Mouse (Mus musculus): ENCODE results near the gene Bri3. TPM values are rescaled to one million over a fixed set of nuclear protein-coding genes. Genes with fewer than 3 reads are reported as not detected.

Gene Bri3
- total RNA-seq (2014; rRNA removed) = 11.0 and 19.4 TPM in 2 replicates
- polyA plus RNA-seq (2015; fragmentation: Nextera tagmentation; extraction: Ambion mirVana) = 116 and 124 TPM in 2 replicates

DNA sequence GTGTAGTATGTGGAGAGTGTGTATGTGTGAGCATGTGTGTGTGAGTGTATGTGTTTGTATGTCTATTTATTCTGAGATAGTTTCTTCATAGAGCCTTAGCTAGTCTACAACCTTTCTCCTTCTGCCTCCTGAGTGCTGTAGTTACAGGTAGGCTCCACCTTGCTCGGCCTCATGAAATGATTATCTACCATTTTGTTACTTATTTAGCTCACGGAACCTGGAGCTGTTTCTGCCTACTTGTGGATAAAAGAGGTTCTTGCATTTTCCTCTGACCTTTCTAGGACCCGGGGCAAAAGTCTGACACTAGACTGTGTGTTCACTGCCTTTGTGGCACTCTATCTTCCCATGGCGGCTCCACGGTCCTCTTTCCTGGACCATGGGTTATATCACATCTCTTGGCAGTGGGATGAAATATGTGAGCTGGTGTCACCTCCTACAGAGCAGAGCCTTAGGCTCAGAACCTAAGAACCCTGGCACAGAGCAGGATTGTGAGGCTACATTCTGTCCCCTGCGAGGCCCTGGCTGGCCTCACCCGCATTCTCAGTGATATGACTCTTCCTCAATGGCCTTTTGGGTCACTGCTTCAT is at the start of gene Bri3:
TSS of gene Bri3 (plus strand) at position 537 of the 587 bp plus-strand sequence.
- 95% methylated on average over 7 of the region's 7 CpGs for WGBS
- ATAC-seq (ENCODE audit: low FRiP score) = no peak
- Histone ChIP-seq H3K4me3 (ENCODE audit: low read depth, low read length) (no peak within 1 kb of the TSS), H3K27me3 (ENCODE audit: insufficient read depth, low read length) (no peaks in the 10 kb centered on the region), H3K9me3 (ENCODE audit: low read length) (no peaks in the 10 kb centered on the region), H3K4me1 (ENCODE audit: insufficient read depth, low read length) (no peaks in the 10 kb centered on the region), H3K9ac (replicated peaks; ENCODE audit: low read length, poor library complexity, severe bottlenecking) (no peak within 1 kb of the TSS), H3K36me3 (ENCODE audit: insufficient read depth, low read length) (no peaks in the 10 kb centered on the region), H3K27ac (ENCODE audit: low read depth, low read length) (no peak within 1 kb of the TSS), H3K4me2 (ENCODE audit: low read depth, low read length, poor library complexity, severe bottlenecking) (no peak within 1 kb of the TSS)
- no peak for DNase-seq (ENCODE audit: low spot score)
- TF ChIP-seq CTCF (IDR thresholded peaks at IDR 0.05) = no peak

GRCm38 (mm10) chr5:144195567-144195966 is 48.7 kb upstream of the Bri3 start:
- H3K36me3 ChIP-seq (ENCODE audit: insufficient read depth, low read length) = peaks cover 23% of the 10 kb centered on the region
- H3K27ac ChIP-seq (ENCODE audit: low read depth, low read length) = no peak overlapping the region
- no peaks in the 10 kb centered on the region for H3K9me3 ChIP-seq (ENCODE audit: low read length)
- no peaks in the 10 kb centered on the region for H3K4me1 ChIP-seq (ENCODE audit: insufficient read depth, low read length)
- DNase-seq (ENCODE audit: low spot score) (no peak), ATAC-seq (ENCODE audit: low FRiP score) (no peak)
- H3K9ac ChIP-seq (replicated peaks; ENCODE audit: low read length, poor library complexity, severe bottlenecking) = no peak overlapping the region
- H3K4me2 ChIP-seq (ENCODE audit: low read depth, low read length, poor library complexity, severe bottlenecking) = no peak overlapping the region
- H3K4me3 ChIP-seq (ENCODE audit: low read depth, low read length) = no peak overlapping the region
- no peak for TF ChIP-seq CTCF (IDR thresholded peaks at IDR 0.05)
- WGBS = 89% methylated on average over 8 of the region's 8 CpGs
- H3K27me3 ChIP-seq (ENCODE audit: insufficient read depth, low read length) = no peaks in the 10 kb centered on the region

GRCm38 (mm10) chr5:144200616-144201015 is 43.6 kb upstream of the Bri3 start:
- ATAC-seq (ENCODE audit: low FRiP score) (no peak), DNase-seq (ENCODE audit: low spot score) (no peak)
- no peak overlapping the region for H3K27ac ChIP-seq (ENCODE audit: low read depth, low read length)
- H3K9me3 ChIP-seq (ENCODE audit: low read length) = no peaks in the 10 kb centered on the region
- no peak overlapping the region for H3K9ac ChIP-seq (replicated peaks; ENCODE audit: low read length, poor library complexity, severe bottlenecking)
- 71% methylated on average over 11 of the region's 11 CpGs for WGBS
- TF ChIP-seq CTCF (IDR thresholded peaks at IDR 0.05) = no peak
- no peaks in the 10 kb centered on the region for H3K4me1 ChIP-seq (ENCODE audit: insufficient read depth, low read length)
- peaks cover 43% of the 10 kb centered on the region for H3K36me3 ChIP-seq (ENCODE audit: insufficient read depth, low read length)
- H3K27me3 ChIP-seq (ENCODE audit: insufficient read depth, low read length) = no peaks in the 10 kb centered on the region
- H3K4me2 ChIP-seq (ENCODE audit: low read depth, low read length, poor library complexity, severe bottlenecking) = no peak overlapping the region
- no peak overlapping the region for H3K4me3 ChIP-seq (ENCODE audit: low read depth, low read length)

DNA sequence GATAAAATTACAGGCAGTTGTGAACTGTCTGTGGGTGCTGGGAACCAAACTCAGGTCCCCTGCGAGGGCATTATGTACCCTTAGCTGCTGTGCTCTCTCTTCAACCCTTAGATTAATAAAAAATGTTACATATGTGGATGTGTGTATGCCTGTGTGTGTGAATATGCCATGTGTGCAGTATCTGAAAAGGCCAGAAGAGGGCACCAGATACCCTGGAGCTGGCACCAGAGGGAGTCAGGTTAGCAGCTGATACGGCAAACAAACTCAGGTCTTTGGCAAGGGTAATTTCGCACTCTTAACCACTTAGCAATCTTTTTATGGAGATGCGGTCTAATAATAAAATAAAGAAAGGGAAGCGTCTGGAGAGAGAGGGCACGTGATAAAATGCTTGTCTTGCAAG is 41.8 kb upstream of the Bri3 start:
- no peaks in the 10 kb centered on the region for H3K27me3 ChIP-seq (ENCODE audit: insufficient read depth, low read length)
- no peak overlapping the region for H3K27ac ChIP-seq (ENCODE audit: low read depth, low read length)
- H3K4me2 ChIP-seq (ENCODE audit: low read depth, low read length, poor library complexity, severe bottlenecking) = no peak overlapping the region
- TF ChIP-seq CTCF (IDR thresholded peaks at IDR 0.05) = peak; percentile 50
- H3K9me3 ChIP-seq (ENCODE audit: low read length) = no peaks in the 10 kb centered on the region
- no peaks in the 10 kb centered on the region for H3K4me1 ChIP-seq (ENCODE audit: insufficient read depth, low read length)
- peaks cover 56% of the 10 kb centered on the region for H3K36me3 ChIP-seq (ENCODE audit: insufficient read depth, low read length)
- no peak for ATAC-seq (ENCODE audit: low FRiP score)
- WGBS = 95% methylated on average over 6 of the region's 6 CpGs
- DNase-seq (ENCODE audit: low spot score) = no peak
- no peak overlapping the region for H3K9ac ChIP-seq (replicated peaks; ENCODE audit: low read length, poor library complexity, severe bottlenecking)
- H3K4me3 ChIP-seq (ENCODE audit: low read depth, low read length) = no peak overlapping the region

- WGBS = 87% methylated on average over 10 of the region's 10 CpGs
- peaks cover 55% of the 10 kb centered on the region for H3K36me3 ChIP-seq (ENCODE audit: insufficient read depth, low read length)
- no peak overlapping the region for H3K4me2 ChIP-seq (ENCODE audit: low read depth, low read length, poor library complexity, severe bottlenecking)
- no peak for TF ChIP-seq CTCF (IDR thresholded peaks at IDR 0.05)
- no peak overlapping the region for H3K27ac ChIP-seq (ENCODE audit: low read depth, low read length)
- no peak overlapping the region for H3K9ac ChIP-seq (replicated peaks; ENCODE audit: low read length, poor library complexity, severe bottlenecking)
- no peaks in the 10 kb centered on the region for H3K27me3 ChIP-seq (ENCODE audit: insufficient read depth, low read length)
- H3K4me1 ChIP-seq (ENCODE audit: insufficient read depth, low read length) = no peaks in the 10 kb centered on the region
- H3K4me3 ChIP-seq (ENCODE audit: low read depth, low read length) = no peak overlapping the region
- no peaks in the 10 kb centered on the region for H3K9me3 ChIP-seq (ENCODE audit: low read length)
- ATAC-seq (ENCODE audit: low FRiP score) (no peak), DNase-seq (ENCODE audit: low spot score) (no peak)
Measured at GRCm38 (mm10) chr5:144203398-144203959, 40.8 kb upstream of the Bri3 start.

GRCm38 (mm10) chr5:144204303-144204702 is 39.9 kb upstream of the Bri3 start:
- H3K27ac ChIP-seq (ENCODE audit: low read depth, low read length) = no peak overlapping the region
- DNase-seq (ENCODE audit: low spot score) (no peak), ATAC-seq (ENCODE audit: low FRiP score) (no peak)
- peaks cover 54% of the 10 kb centered on the region for H3K36me3 ChIP-seq (ENCODE audit: insufficient read depth, low read length)
- TF ChIP-seq CTCF (IDR thresholded peaks at IDR 0.05) = no peak
- no peaks in the 10 kb centered on the region for H3K27me3 ChIP-seq (ENCODE audit: insufficient read depth, low read length)
- WGBS = 87% methylated on average over 12 of the region's 12 CpGs
- no peaks in the 10 kb centered on the region for H3K4me1 ChIP-seq (ENCODE audit: insufficient read depth, low read length)
- H3K9me3 ChIP-seq (ENCODE audit: low read length) = no peaks in the 10 kb centered on the region
- H3K4me3 ChIP-seq (ENCODE audit: low read depth, low read length) = no peak overlapping the region
- no peak overlapping the region for H3K4me2 ChIP-seq (ENCODE audit: low read depth, low read length, poor library complexity, severe bottlenecking)
- no peak overlapping the region for H3K9ac ChIP-seq (replicated peaks; ENCODE audit: low read length, poor library complexity, severe bottlenecking)

Data from midbrain, postnatal 0 days (tissue).